Mouse (Mus musculus) small intestine, adult 2 months (tissue): ENCODE results near the gene Ehbp1. TPM values are rescaled to one million over a fixed set of nuclear protein-coding genes. Genes with fewer than 3 reads are reported as not detected.

Source experiments
- H3K27ac ChIP-seq: fragments of 200-500 bp; 2 replicates; pipeline ENCODE4 v1.5.1; 2012; ENCODE audit warnings: low read depth, low read length, control low read depth, inconsistent platforms; ENCODE audit not compliant: insufficient read depth
- H3K27me3 ChIP-seq: fragments of 200-500 bp; 2 replicates; pipeline ENCODE4 v1.6.1; 2012; ENCODE audit warnings: mild to moderate bottlenecking, moderate library complexity, low read length, inconsistent platforms; ENCODE audit not compliant: control insufficient read depth, insufficient read depth
- H3K36me3 ChIP-seq: fragments of 200-500 bp; 2 replicates; pipeline ENCODE4 v1.6.1; 2012; ENCODE audit warnings: mild to moderate bottlenecking, low read length, control low read depth, inconsistent platforms; ENCODE audit not compliant: control insufficient read depth, insufficient read depth
- H3K4me1 ChIP-seq: fragments of 200-500 bp; 2 replicates; pipeline ENCODE4 v1.6.1; 2012; ENCODE audit warnings: low read length, inconsistent platforms, mixed read lengths; ENCODE audit not compliant: control insufficient read depth, insufficient read depth, insufficient read length
- H3K4me3 ChIP-seq: fragments of 200-500 bp; 2 replicates; pipeline ENCODE4 v1.5.1; 2012; ENCODE audit warnings: low read depth, mild to moderate bottlenecking, control low read depth, inconsistent platforms, low read length, moderate library complexity
- CTCF ChIP-seq: fragments of 200-500 bp; IDR thresholded peaks from 2 replicates; pipeline ENCODE4 v1.5.1; 2012; ENCODE audit warnings: low read depth, mild to moderate bottlenecking, control low read depth, inconsistent platforms, low read length, moderate library complexity, mixed read lengths; ENCODE audit not compliant: insufficient replicate concordance, insufficient read length; ENCODE audit errors: extremely low read depth
- POLR2A ChIP-seq: fragments of 200-500 bp; IDR thresholded peaks from 2 replicates; pipeline ENCODE4 v1.6.1; 2012; ENCODE audit warnings: low read depth, mild to moderate bottlenecking, control low read depth, inconsistent platforms, low read length, moderate library complexity
- WGBS: fragments of 180-500 bp; shearing (Covaris S2); methylation state at CpG from one replicate; pipeline ENCODE4 v1.1.7; 2018; 5-methylcytosine and 5-hydroxymethylcytosine counted together
- polyA plus RNA-seq: library from polyadenylated mRNA; depleted of rRNA; stranded (reverse); fragments of >200 nt; gene quantifications from 2 replicates; pipeline ENCODE4 v1.2.3, GENCODE M21; 2012

Ehbp1 gene
- polyA plus RNA-seq, 1 experiment, result 0.70 TPM

DNA sequence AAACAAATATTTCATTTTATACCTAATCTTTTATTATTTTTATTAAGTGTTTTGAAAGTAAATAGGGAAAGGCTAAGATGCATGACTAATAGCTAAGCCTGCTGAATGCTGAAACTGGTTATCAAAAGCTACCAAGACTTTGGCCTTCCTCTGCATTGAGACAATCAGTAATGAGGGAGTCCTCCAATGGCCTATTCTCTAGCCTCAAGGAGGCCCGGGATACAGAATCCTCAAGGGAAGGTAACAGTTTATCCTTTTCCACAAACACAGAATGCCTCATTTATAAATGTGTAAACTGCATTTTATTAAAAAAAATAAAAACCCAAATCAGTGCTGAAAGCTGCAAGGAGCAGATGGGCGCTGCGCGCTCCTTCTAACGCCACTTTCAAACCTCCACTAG, 284.6 kb downstream of the Ehbp1 start:
- 93% methylated on average over 5 of the region's 5 CpGs for WGBS
- no peak for TF ChIP-seq POLR2A
- TF ChIP-seq CTCF, result no peak
- Histone ChIP-seq H3K4me3 (no peak overlapping the region), H3K4me1 (no peaks in the 10 kb centered on the region), H3K36me3 (peaks cover 14% of the 10 kb centered on the region), H3K27ac (no peak overlapping the region), H3K27me3 (no peaks in the 10 kb centered on the region)

DNA sequence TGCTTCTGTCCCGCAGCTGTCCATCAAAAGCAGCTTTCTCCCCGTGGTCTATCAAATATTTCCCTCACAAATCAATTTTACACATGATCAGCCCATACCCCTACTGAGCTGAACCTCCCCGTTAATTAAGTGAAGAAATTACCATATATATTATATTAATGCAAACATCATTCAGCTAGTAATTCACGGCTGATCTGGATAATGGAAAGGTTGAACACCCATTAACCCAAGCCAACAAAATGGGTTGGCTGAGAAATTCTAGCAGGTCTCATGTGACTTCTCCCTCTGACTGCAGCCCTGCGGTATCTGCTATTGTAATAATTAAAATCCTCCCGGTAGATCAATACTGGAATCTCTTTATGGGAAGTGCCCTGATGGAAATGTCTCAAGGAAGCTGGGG, 286.2 kb downstream of the Ehbp1 start:
- no peak overlapping the region for H3K4me3 ChIP-seq
- no peak overlapping the region for H3K27ac ChIP-seq
- TF ChIP-seq POLR2A (no peak), CTCF (no peak)
- H3K27me3 ChIP-seq, result no peaks in the 10 kb centered on the region
- H3K36me3 ChIP-seq, result peaks cover 11% of the 10 kb centered on the region
- H3K4me1 ChIP-seq, result no peaks in the 10 kb centered on the region
- 89% methylated on average over 6 of the region's 6 CpGs for whole genome bisulfite sequencing

DNA sequence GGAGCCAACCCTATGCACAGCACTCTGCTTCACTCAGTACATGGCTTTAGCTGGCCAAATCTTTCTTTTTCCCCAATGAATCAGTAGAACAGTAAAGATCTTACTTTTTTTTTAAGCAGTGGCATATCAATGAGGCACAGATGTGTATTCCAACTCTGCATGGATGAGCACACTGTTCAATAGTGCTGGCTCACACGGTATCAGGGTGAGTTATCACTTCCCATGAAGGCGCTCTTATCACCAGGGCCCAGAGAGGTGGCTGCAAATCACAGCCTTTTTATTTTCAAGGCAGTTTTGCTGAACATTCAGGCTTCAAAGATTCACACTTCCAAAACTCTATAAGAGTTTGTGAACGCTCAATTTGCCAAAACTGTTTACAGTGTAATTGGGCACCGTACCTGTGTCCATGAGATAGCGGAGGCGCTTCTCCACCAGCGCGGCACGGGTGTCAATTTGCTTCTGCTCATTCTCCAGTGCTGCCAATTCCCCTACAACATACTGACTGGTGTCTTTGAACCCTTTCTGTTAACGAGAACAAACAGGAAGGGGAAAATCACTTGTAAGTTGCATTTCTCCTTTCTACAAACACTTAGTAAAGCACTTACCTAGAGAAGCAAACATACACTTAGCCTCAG, 288.9 kb downstream of the Ehbp1 start:
- WGBS, result 82% methylated on average over 10 of the region's 10 CpGs
- no peaks in the 10 kb centered on the region for H3K4me1 ChIP-seq
- no peaks in the 10 kb centered on the region for H3K27me3 ChIP-seq
- peaks cover 7% of the 10 kb centered on the region; the same call in 1 of the 2 replicates for H3K36me3 ChIP-seq
- no peak overlapping the region for H3K4me3 ChIP-seq
- TF ChIP-seq POLR2A, result no peak
- no peak for TF ChIP-seq CTCF
- no peak overlapping the region for H3K27ac ChIP-seq

DNA sequence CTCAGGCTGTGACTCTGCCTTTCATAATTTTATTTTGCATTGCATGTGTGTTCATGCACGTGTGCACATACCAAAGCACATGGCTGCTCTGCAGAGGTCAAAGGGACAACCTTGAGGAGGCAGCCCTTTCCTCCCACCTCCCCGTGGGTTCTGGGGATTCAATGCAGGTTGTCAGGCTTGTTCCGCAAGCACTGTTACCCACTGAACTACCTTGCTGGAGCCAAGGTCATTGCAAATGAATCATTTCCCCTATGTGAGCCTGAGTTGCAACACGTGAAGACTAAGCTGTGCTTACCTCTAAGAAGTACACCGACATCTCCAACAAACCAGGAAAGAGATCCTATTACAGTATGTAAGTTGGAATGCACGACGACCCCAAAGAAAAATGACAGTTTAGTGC, 291.2 kb downstream of the Ehbp1 start:
- Histone ChIP-seq H3K4me3 (no peak overlapping the region), H3K27ac (no peak overlapping the region), H3K36me3 (peaks cover 5% of the 10 kb centered on the region; the same call in 1 of the 2 replicates), H3K4me1 (no peaks in the 10 kb centered on the region), H3K27me3 (no peaks in the 10 kb centered on the region)
- TF ChIP-seq POLR2A (no peak), CTCF (no peak)
- 80% methylated on average over 7 of the region's 7 CpGs for WGBS

DNA sequence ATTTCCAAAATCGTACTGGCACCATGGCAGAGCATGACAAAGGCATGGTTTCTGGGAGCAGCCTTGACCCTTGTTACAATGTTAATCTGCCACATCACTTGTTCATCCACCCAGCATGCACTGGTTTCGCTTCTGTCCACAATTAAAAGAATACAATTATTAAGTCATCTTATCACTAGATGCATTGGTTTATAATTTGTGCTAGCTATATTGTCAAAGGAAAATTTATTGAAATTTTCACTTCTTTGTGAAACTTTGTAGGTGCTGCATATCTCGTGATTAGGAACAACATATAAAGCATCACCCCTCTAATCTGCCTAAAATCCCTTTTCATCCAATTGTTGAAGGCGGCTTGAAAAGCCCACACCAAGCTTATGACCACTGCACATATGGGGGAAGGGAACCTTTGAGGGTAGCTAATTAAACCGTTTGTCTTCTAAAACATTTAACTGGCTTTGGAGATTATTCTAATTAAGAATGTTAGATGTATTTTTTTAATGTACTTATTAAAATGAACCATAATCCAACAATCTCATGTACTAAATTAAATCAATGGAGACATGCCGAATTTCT, 302.2 kb downstream of the Ehbp1 start:
- Histone ChIP-seq H3K4me1 (no peaks in the 10 kb centered on the region), H3K36me3 (0 out of 2 replicates have a peak, but pooled peaks cover 1% of the 10 kb centered on the region), H3K27me3 (no peaks in the 10 kb centered on the region), H3K27ac (no peak overlapping the region), H3K4me3 (no peak overlapping the region)
- WGBS, result 87% methylated on average over 6 of the region's 6 CpGs
- no peak for TF ChIP-seq POLR2A
- no peak for TF ChIP-seq CTCF

DNA sequence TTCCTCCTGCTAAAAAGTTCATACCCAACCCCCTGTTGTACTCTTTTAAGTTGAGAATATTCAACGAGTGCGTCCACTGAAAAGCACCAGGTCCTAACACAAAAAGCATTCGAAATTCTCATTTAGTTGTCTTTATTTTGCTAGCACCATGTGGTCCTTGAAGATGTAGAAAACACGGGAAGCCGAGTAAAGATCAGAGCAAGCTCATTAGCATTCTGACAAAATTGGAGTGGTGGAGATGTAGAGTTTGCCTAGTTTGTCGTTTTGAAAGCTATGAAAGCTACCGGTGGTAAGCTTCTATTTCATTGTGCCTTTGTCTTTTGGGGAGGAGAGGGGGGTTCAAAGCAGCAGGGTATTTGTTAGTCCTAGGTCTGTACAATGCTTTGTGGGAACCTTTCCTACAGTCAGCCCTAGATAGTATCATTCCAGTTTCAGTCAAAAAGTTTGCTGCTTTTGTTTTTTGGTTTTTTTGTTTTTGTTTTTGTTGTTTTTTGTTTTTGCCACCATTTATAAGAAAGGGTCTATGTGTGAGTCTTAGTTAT, 307.5 kb downstream of the Ehbp1 start:
- H3K27ac ChIP-seq, result no peak overlapping the region
- no peaks in the 10 kb centered on the region for H3K4me1 ChIP-seq
- 0 out of 2 replicates have a peak, but pooled peaks cover 1% of the 10 kb centered on the region for H3K36me3 ChIP-seq
- H3K4me3 ChIP-seq, result no peak overlapping the region
- 71% methylated on average over 7 of the region's 7 CpGs for WGBS
- no peaks in the 10 kb centered on the region for H3K27me3 ChIP-seq
- TF ChIP-seq CTCF (no peak), POLR2A (no peak)

DNA sequence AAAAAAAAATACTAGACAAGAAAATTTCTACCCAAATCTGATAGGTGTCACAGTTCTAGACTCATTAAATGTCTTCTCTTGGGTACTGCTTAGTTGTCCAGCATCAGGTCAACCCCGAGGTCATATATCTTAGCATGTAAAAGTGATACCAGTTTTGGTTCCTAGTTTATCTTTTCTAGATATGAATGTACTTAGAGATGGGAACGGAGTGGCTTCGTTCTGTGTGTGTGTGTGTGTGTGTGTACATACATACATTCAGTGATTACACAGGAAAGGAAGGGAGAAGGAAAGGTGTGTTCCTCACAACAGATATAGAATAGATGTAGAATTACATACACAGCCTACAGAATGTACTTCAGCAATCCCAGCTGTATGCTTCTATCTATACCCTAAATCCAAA, 308.5 kb downstream of the Ehbp1 start:
- no peak for TF ChIP-seq POLR2A
- no peak for TF ChIP-seq CTCF
- WGBS, result 87% methylated on average over 3 of the region's 3 CpGs
- Histone ChIP-seq H3K27ac (no peak overlapping the region), H3K27me3 (no peaks in the 10 kb centered on the region), H3K4me3 (no peak overlapping the region), H3K4me1 (no peaks in the 10 kb centered on the region), H3K36me3 (0 out of 2 replicates have a peak, but pooled peaks cover 1% of the 10 kb centered on the region)

DNA sequence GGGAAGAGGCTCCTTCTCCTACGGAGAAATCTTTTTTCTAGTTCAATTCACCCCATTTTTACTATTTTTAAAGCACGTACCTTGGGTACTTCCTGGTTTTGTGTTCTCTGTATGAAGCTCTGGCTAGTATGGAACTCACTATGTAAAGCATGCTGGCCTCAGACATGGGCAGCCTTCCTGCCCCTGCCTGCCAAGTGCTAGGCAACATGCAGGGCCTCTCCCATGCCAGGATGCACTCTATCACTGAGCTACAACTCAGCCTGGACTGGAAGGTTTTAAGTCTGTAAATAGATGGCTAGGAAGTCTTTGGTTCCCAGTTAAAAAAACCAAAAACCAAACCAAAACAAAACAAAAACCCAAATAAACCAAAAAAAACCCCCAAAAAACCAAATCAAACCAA, 321.5 kb downstream of the Ehbp1 start:
- Histone ChIP-seq H3K4me1 (no peaks in the 10 kb centered on the region), H3K4me3 (no peak overlapping the region), H3K27me3 (no peaks in the 10 kb centered on the region), H3K36me3 (no peaks in the 10 kb centered on the region), H3K27ac (no peak overlapping the region)
- TF ChIP-seq CTCF (no peak), POLR2A (no peak)
- 92% methylated on average over 2 of the region's 2 CpGs for WGBS
